Mouse (Mus musculus) megakaryocyte, embryonic 14.5 days (primary cell): ENCODE measurements around the gene Gm17416. TPM values are rescaled to one million over a fixed set of nuclear protein-coding genes. Genes with fewer than 3 reads are reported as not detected.
A peak's percentile ranks its signal among the peaks of the same experiment; 100 is the strongest.

Experiments used
- H3K27me3 ChIP-seq: replicated peaks from 2 replicates; pipeline ENCODE3; 2012; ENCODE audit warnings: inconsistent platforms
- H3K36me3 ChIP-seq: replicated peaks from 2 replicates; pipeline ENCODE3; 2012; ENCODE audit warnings: low read length, inconsistent platforms, mixed read lengths
- H3K4me1 ChIP-seq: 2 replicates; pipeline ENCODE4 v1.6.1; 2012; ENCODE audit warnings: inconsistent platforms
- H3K4me3 ChIP-seq: replicated peaks from 2 replicates; pipeline ENCODE3; 2012; ENCODE audit warnings: moderate library complexity, mild to moderate bottlenecking, inconsistent platforms
- H3K9me3 ChIP-seq: 2 replicates; pipeline ENCODE4 v1.6.1; 2012; ENCODE audit warnings: inconsistent platforms
- FLI1 ChIP-seq: IDR thresholded peaks from 2 replicates; pipeline ENCODE4 v1.6.1; 2012; ENCODE audit warnings: low read length, inconsistent platforms, mixed read lengths
- GATA1 ChIP-seq: IDR thresholded peaks from 3 replicates; pipeline ENCODE4 v1.6.1; 2012; ENCODE audit warnings: mixed read lengths, low read length, inconsistent platforms, borderline replicate concordance
- polyA plus RNA-seq: library from polyadenylated mRNA; stranded (reverse); fragments of >175 nt; gene quantifications from 2 replicates; pipeline ENCODE4 v1.2.3, GENCODE M21; 2012; ENCODE audit warnings: low replicate concordance; ENCODE audit not compliant: insufficient read depth

The Gm17416 gene
- polyA plus RNA-seq, 1 experiment, result not detected

DNA sequence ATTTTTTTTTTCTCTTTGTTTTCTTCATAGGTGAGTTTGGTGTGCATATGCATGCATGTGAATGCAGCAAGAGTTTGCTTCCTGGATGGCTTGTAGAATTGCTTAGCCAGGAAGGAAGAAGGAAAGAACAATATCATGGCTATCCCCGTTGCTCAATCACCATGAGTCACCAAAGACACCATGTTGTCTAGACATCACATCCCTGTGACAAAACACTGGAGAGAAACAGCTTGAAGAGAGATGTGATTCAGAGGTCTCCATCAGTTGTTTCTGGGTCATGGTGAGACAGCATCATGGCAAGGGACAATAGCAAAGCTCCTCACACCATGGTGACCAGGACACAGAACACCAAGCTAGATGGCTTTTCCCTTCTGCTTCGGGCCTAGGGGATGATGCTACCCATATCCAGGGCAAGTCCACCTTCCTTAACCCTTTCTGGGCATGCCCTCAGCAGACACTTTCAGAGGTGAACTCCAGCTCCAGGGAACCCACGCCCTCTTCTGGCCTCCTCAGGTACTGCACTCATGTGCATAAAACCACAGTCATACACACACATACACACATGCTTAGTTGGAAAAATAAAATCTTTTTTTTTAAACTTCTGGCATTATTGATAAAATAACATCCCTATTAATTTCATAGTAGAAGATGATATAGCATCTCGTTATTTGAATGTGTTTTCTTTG is 32.3 kb downstream of the Gm17416 start:
- H3K4me1 ChIP-seq, result peaks cover 45% of the 10 kb centered on the region
- peaks cover 22% of the 10 kb centered on the region for H3K9me3 ChIP-seq
- TF ChIP-seq GATA1 (no peak), FLI1 (no peak)
- no peak overlapping the region for H3K4me3 ChIP-seq
- H3K36me3 ChIP-seq, result no peaks in the 10 kb centered on the region
- H3K27me3 ChIP-seq, result peaks cover 12% of the 10 kb centered on the region

DNA sequence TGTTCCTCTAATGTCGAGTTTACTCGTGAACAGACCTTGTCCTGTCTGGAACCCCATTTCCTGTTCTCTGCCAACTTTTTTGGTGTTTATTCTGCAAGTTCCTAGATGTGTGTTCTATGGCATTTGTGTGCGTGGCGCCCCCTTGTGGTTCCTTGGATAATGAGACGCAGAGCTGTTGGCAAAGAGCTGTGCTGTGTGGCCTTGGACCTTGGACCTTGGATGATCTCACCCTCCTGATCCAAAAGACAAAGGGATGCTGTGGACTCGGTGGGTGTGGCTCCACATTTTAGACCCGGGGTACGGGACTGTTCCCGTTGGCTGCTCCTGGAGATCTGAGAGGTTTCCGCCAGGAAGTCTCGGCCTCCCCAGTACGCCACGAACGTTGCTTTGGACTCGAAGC is 34.9 kb downstream of the Gm17416 start, which contains the start of gene Defb36:
Gene Defb36 (plus strand): TSS at position 271 of the 400 bp plus-strand sequence.
- Histone ChIP-seq H3K9me3 (peaks cover 30% of the 10 kb centered on the region), H3K36me3 (no peaks in the 10 kb centered on the region), H3K27me3 (peaks cover 25% of the 10 kb centered on the region), H3K4me3 (no peak within 1 kb of the TSS), H3K4me1 (peaks cover 49% of the 10 kb centered on the region)
- TF ChIP-seq GATA1 (no peak), FLI1 (no peak)

DNA sequence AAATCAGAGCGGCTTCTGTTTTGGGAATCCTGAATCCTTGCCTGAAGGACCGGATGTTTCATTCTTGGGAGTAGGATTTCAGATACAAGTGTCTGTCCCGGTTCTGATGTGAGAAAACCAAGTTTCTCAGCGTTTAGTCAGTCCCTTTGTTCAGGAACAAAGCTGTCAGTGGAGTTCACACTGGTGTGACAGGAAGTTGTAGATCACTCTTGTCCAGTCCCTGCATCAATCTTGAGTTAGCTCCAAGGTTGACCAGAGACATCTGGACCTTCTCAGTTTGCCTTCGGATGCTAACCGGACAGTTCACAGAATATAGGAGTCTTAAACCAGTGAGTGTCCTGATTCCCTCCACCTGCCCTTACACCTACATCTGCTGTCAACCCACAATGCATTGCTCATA is 38.6 kb downstream of the Gm17416 start:
- H3K4me1 ChIP-seq, result peaks cover 46% of the 10 kb centered on the region
- no peaks in the 10 kb centered on the region for H3K36me3 ChIP-seq
- no peak overlapping the region for H3K4me3 ChIP-seq
- TF ChIP-seq GATA1 (no peak), FLI1 (no peak)
- H3K27me3 ChIP-seq, result peaks cover 39% of the 10 kb centered on the region
- H3K9me3 ChIP-seq, result peaks cover 18% of the 10 kb centered on the region

DNA sequence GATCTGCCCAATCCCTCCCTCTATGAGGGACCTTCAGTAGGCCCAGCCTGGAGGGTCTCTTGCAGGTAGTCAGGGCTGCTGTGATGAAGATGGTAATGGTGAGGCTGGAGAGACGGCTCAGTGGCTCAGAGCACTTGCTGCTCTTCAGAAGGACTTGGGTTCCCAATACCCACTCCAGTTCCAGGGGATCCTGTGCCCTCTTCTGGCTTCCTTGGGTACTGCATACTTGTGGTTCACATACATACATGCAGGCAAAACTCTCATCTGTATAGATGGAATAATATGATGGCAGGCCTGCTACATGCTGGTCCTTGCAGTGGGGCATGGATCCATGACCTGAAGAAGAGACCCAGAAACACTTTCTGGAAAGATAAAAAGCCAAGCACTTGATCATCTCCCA is 39.6 kb downstream of the Gm17416 start:
- Histone ChIP-seq H3K4me1 (peaks cover 46% of the 10 kb centered on the region), H3K4me3 (no peak overlapping the region), H3K36me3 (no peaks in the 10 kb centered on the region), H3K27me3 (peaks cover 39% of the 10 kb centered on the region), H3K9me3 (peaks cover 15% of the 10 kb centered on the region)
- TF ChIP-seq FLI1 (no peak), GATA1 (no peak)

DNA sequence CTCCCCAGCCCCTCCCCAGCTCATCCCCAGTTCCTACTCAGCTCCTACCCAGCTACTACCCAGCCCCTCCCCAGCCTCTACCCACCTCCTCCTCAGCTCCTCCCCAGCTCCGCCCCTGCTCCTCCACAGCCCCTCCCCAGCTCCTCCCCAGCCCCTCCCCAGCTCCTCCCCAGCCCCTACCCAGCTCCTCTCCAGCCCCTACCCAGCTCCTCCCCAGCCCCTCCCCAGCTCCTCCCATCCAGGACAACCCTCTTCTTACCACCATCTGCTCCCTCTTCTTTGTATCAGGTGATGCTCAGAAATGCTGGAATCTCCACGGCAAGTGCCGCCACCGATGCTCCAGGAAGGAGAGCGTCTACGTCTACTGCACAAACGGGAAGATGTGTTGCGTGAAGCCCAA is 43.1 kb downstream of the Gm17416 start:
- Histone ChIP-seq H3K36me3 (no peaks in the 10 kb centered on the region), H3K27me3 (peaks cover 26% of the 10 kb centered on the region), H3K4me3 (no peak overlapping the region), H3K4me1 (peaks cover 18% of the 10 kb centered on the region), H3K9me3 (peaks cover 9% of the 10 kb centered on the region)
- TF ChIP-seq FLI1 (no peak), GATA1 (no peak)

DNA sequence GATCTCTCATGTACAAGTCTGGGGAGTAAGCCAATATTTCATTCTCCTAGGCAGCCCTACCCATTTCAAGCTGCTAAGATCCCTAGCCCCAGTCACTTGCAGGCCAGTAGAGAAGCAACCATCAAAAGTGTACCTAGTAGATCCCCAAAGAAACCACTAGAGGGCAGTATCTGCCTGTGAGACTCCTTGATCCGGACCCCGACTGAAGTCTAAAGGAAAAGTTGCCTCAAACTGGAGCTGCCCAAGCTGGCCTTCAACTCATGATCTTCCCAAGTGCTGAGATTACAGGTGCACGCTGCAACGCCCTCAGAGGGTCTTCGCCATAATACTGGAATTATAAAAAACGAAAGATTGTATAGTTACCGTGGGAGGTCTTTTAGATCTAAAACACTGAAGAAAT is 46.4 kb downstream of the Gm17416 start:
- Histone ChIP-seq H3K4me3 (peak overlapping the region; percentile 74), H3K4me1 (peaks cover 14% of the 10 kb centered on the region), H3K36me3 (no peaks in the 10 kb centered on the region), H3K27me3 (peaks cover 30% of the 10 kb centered on the region), H3K9me3 (no peaks in the 10 kb centered on the region)
- TF ChIP-seq GATA1 (no peak), FLI1 (no peak)

DNA sequence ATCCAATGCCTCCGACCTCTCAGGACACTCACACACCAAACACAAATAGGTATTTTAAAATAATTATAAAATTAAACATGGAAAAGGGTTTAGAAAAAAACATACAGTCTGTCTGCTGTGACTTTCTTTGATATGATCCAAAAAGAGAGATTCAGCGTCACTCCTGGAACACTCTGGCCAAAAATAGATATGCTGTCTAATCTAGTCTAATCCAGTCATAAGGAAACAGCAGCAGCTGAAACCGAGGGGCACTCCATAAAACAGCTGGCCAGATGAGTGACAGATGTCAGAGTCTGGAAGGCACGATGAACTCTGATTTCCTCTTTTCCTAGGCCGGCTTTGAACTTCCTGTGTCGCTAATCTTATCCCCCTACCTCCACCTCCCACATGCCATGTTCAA is 47.3 kb downstream of the Gm17416 start:
- no peaks in the 10 kb centered on the region for H3K36me3 ChIP-seq
- H3K27me3 ChIP-seq, result peaks cover 32% of the 10 kb centered on the region
- H3K4me3 ChIP-seq, result no peak overlapping the region
- TF ChIP-seq GATA1 (no peak), FLI1 (no peak)
- H3K9me3 ChIP-seq, result no peaks in the 10 kb centered on the region
- peaks cover 14% of the 10 kb centered on the region for H3K4me1 ChIP-seq

DNA sequence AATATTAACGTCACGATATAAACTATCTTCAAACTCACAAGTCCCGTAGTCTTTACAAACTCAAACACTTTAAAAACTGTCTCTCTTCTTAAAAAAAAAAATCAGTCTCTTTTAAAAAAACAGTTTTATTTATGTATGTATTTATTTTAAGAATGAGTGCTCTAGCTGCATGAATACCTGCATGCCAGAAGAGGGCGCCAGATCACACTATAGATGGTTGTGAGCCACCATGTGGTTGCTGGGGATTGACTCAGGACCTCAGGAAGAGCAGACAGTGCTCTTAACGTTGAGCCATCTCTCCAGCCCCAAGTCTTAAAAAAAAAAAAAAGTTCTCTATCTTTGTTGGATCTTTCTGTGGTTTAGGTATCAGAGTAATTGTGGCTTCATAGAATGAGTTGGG is 48.2 kb downstream of the Gm17416 start:
- Histone ChIP-seq H3K4me3 (no peak overlapping the region), H3K9me3 (no peaks in the 10 kb centered on the region), H3K4me1 (peaks cover 11% of the 10 kb centered on the region), H3K36me3 (no peaks in the 10 kb centered on the region), H3K27me3 (peaks cover 36% of the 10 kb centered on the region)
- TF ChIP-seq FLI1, result no peak
- TF ChIP-seq GATA1, result no peak

Other genes with a start within 250 kb of the Gm17416 start
- gene Rbck1, start 236.7 kb upstream of the Gm17416 start, polyA plus RNA-seq, result 152 and 308 TPM in 2 replicates
- gene Trib3, start 225.3 kb upstream of the Gm17416 start, polyA plus RNA-seq, result 26.3 and 95.5 TPM in 2 replicates
- 1.2 TPM in 1 of 2 replicates, not detected in the other for gene Nrsn2, start 192.7 kb upstream of the Gm17416 start, polyA plus RNA-seq
- gene Sox12, start 171.3 kb upstream of the Gm17416 start, polyA plus RNA-seq, result 7.8 and 11.7 TPM in 2 replicates
- gene Zcchc3, start 154.3 kb upstream of the Gm17416 start, polyA plus RNA-seq, result 3.6 and 7.9 TPM in 2 replicates
- gene 6820408C15Rik, start 153.8 kb upstream of the Gm17416 start, polyA plus RNA-seq, result not detected in 2 replicates
- not detected in 2 replicates for gene Defb23, start 104.7 kb upstream of the Gm17416 start, polyA plus RNA-seq
- not detected in 2 replicates for gene Defb20, start 92.3 kb upstream of the Gm17416 start, polyA plus RNA-seq
- gene Defb22, start 79.2 kb upstream of the Gm17416 start, polyA plus RNA-seq, result not detected in 2 replicates
- gene Defb26, start 57.6 kb upstream of the Gm17416 start, polyA plus RNA-seq, result not detected in 2 replicates
- gene Defb28, start 51.1 kb upstream of the Gm17416 start, polyA plus RNA-seq, result not detected in 2 replicates
- gene Defb29, start 29.2 kb upstream of the Gm17416 start, polyA plus RNA-seq, result not detected in 2 replicates
- gene Defb21, start 3.4 kb downstream of the Gm17416 start, polyA plus RNA-seq, result not detected in 2 replicates
- gene Defb19, start 11.0 kb downstream of the Gm17416 start, polyA plus RNA-seq, result not detected in 2 replicates
- gene Defb45, start 30.1 kb downstream of the Gm17416 start, polyA plus RNA-seq, result not detected in 2 replicates
- not detected in 2 replicates for gene Defb36, start 35.0 kb downstream of the Gm17416 start, polyA plus RNA-seq
- not detected in 2 replicates for gene Defb25, start 53.7 kb downstream of the Gm17416 start, polyA plus RNA-seq
- not detected in 2 replicates for gene Rem1, start 57.6 kb downstream of the Gm17416 start, polyA plus RNA-seq
- 88.7 and 308 TPM in 2 replicates for gene H13, start 100.1 kb downstream of the Gm17416 start, polyA plus RNA-seq
- gene Mcts2, start 117.7 kb downstream of the Gm17416 start, polyA plus RNA-seq, result not detected in 2 replicates
- gene Id1, start 166.9 kb downstream of the Gm17416 start, polyA plus RNA-seq, result 9.3 and 45.9 TPM in 2 replicates
- 2.8 TPM in 1 of 2 replicates, not detected in the other for gene Cox4i2, start 184.8 kb downstream of the Gm17416 start, polyA plus RNA-seq